Mouse (Mus musculus): ENCODE results near the gene Slc50a1. TPM values are rescaled to one million over a fixed set of nuclear protein-coding genes. Genes with fewer than 3 reads are reported as not detected.

The Slc50a1 gene
- polyA plus RNA-seq, 1 experiment: 9.7 TPM

DNA sequence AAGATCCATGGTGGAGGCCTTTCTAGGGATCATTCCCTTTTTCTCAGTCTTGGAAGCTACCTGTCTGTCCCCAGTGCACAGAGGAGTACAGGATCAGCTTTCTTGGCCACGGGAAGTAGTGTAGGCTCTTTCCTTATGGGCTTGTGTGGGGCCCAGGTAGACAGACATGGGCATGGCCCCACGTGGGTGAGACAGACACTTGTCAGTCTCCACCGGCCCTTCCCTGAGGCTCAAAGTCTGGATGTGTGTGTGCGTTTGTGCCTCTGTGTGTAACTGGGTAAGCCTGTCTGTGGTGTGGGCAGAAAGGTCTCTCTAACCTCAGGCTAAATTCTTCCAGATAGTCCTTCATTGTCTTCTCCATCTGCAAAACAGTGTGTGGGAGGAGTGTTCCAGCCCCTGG, 34.7 kb upstream of the Slc50a1 start:
- H3K4me1 ChIP-seq (ENCODE audit: control insufficient read depth, insufficient read depth, low read length): peaks cover 2% of the 10 kb centered on the region; the same call in 1 of the 2 replicates
- TF ChIP-seq CTCF (IDR thresholded peaks at IDR 0.05; ENCODE audit: control insufficient read depth, insufficient read depth, insufficient replicate concordance, low read depth, low read length) (no peak), POLR2A (IDR thresholded peaks at IDR 0.05; ENCODE audit: control insufficient read depth, low read depth, low read length) (no peak)
- no peak overlapping the region for H3K27ac ChIP-seq (ENCODE audit: control insufficient read depth, insufficient read depth, low read depth, low read length)
- H3K4me3 ChIP-seq (ENCODE audit: control insufficient read depth, low read depth, low read length): no peak overlapping the region
- H3K36me3 ChIP-seq (ENCODE audit: control insufficient read depth, insufficient read depth, low read length): no peaks in the 10 kb centered on the region
- no peaks in the 10 kb centered on the region for H3K27me3 ChIP-seq (ENCODE audit: control insufficient read depth, insufficient read depth, low read length)

GRCm38 (mm10) chr3:89304440-89304839, 34.1 kb upstream of the Slc50a1 start:
- no peak overlapping the region for H3K4me3 ChIP-seq (ENCODE audit: control insufficient read depth, low read depth, low read length)
- peaks cover 3% of the 10 kb centered on the region for H3K4me1 ChIP-seq (ENCODE audit: control insufficient read depth, insufficient read depth, low read length)
- TF ChIP-seq CTCF (IDR thresholded peaks at IDR 0.05; ENCODE audit: control insufficient read depth, insufficient read depth, insufficient replicate concordance, low read depth, low read length) (no peak), POLR2A (IDR thresholded peaks at IDR 0.05; ENCODE audit: control insufficient read depth, low read depth, low read length) (no peak)
- H3K27me3 ChIP-seq (ENCODE audit: control insufficient read depth, insufficient read depth, low read length): no peaks in the 10 kb centered on the region
- no peaks in the 10 kb centered on the region for H3K36me3 ChIP-seq (ENCODE audit: control insufficient read depth, insufficient read depth, low read length)
- H3K27ac ChIP-seq (ENCODE audit: control insufficient read depth, insufficient read depth, low read depth, low read length): no peak overlapping the region

DNA sequence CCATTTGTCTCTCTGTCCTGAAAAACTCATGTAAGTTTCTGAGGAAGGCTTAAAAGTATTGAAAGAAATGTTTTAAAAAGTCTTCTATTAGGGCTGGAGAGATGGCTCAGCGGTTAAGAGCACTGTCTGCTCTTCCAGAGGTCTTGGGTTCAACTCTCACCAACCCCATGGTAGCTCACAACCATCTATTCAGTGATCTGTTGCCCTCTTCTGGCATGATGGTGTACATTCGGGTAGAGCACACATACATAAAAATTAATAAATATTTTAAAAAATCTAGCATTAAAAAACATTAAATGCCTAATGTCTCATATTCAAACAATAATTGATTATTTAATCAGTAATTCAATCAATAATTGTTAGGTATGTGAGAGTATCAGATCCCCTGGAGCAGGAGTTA, 30.1 kb upstream of the Slc50a1 start:
- Histone ChIP-seq H3K27ac (ENCODE audit: control insufficient read depth, insufficient read depth, low read depth, low read length) (no peak overlapping the region), H3K27me3 (ENCODE audit: control insufficient read depth, insufficient read depth, low read length) (no peaks in the 10 kb centered on the region), H3K4me3 (ENCODE audit: control insufficient read depth, low read depth, low read length) (no peak overlapping the region), H3K36me3 (ENCODE audit: control insufficient read depth, insufficient read depth, low read length) (no peaks in the 10 kb centered on the region), H3K4me1 (ENCODE audit: control insufficient read depth, insufficient read depth, low read length) (peaks cover 4% of the 10 kb centered on the region)
- TF ChIP-seq CTCF (IDR thresholded peaks at IDR 0.05; ENCODE audit: control insufficient read depth, insufficient read depth, insufficient replicate concordance, low read depth, low read length) (no peak), POLR2A (IDR thresholded peaks at IDR 0.05; ENCODE audit: control insufficient read depth, low read depth, low read length) (no peak)

GRCm38 (mm10) chr3:89300071-89300470, 29.7 kb upstream of the Slc50a1 start:
- peaks cover 4% of the 10 kb centered on the region for H3K4me1 ChIP-seq (ENCODE audit: control insufficient read depth, insufficient read depth, low read length)
- TF ChIP-seq POLR2A (IDR thresholded peaks at IDR 0.05; ENCODE audit: control insufficient read depth, low read depth, low read length) (no peak), CTCF (IDR thresholded peaks at IDR 0.05; ENCODE audit: control insufficient read depth, insufficient read depth, insufficient replicate concordance, low read depth, low read length) (no peak)
- H3K36me3 ChIP-seq (ENCODE audit: control insufficient read depth, insufficient read depth, low read length): no peaks in the 10 kb centered on the region
- H3K27me3 ChIP-seq (ENCODE audit: control insufficient read depth, insufficient read depth, low read length): no peaks in the 10 kb centered on the region
- H3K27ac ChIP-seq (ENCODE audit: control insufficient read depth, insufficient read depth, low read depth, low read length): no peak overlapping the region
- H3K4me3 ChIP-seq (ENCODE audit: control insufficient read depth, low read depth, low read length): no peak overlapping the region

DNA sequence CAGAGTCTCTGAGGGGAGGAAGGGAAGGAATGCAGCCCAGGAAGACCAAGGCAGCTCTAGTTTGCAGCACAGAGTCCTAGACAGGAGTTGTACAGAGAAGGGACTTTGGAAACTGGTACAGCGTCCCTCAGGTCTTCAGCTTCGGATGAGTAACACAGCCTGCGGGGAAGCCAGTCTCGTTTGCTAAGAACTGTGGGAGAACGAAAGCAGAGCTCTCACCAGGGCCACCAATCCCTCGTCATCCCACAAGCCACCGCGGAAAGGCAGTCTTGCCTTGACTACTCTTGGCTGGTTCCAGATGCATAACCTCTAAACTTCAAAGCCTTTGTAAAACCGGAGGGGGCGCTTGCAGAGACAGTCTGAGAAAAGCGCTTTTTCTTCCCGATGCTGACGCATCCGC, 29.1 kb upstream of the Slc50a1 start:
- H3K4me1 ChIP-seq (ENCODE audit: control insufficient read depth, insufficient read depth, low read length): peaks cover 4% of the 10 kb centered on the region
- H3K36me3 ChIP-seq (ENCODE audit: control insufficient read depth, insufficient read depth, low read length): no peaks in the 10 kb centered on the region
- no peak overlapping the region; the same call in none of the 2 replicates for H3K4me3 ChIP-seq (ENCODE audit: control insufficient read depth, low read depth, low read length)
- no peaks in the 10 kb centered on the region for H3K27me3 ChIP-seq (ENCODE audit: control insufficient read depth, insufficient read depth, low read length)
- TF ChIP-seq POLR2A (IDR thresholded peaks at IDR 0.05; ENCODE audit: control insufficient read depth, low read depth, low read length) (no peak), CTCF (IDR thresholded peaks at IDR 0.05; ENCODE audit: control insufficient read depth, insufficient read depth, insufficient replicate concordance, low read depth, low read length) (no peak)
- no peak overlapping the region for H3K27ac ChIP-seq (ENCODE audit: control insufficient read depth, insufficient read depth, low read depth, low read length)

DNA sequence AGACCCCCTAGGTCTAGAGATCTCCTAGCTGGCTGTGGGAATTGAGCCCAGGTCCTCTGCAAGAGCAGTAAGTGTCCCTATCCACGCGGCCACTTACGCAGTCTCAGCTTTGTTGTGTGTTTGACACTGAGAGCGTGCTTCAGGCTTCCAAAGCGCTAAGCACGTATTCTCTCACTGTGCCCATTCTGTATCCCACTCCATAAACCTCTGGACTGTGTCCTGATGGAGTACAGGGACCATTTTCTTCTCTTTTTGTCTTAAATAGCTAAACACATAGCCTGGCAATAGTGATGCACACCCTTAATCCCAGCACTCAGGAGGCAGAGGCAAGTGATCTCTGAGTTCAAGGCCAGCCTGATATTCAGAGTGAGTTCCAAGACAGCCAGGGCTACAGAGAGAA, 28.5 kb upstream of the Slc50a1 start:
- Histone ChIP-seq H3K36me3 (ENCODE audit: control insufficient read depth, insufficient read depth, low read length) (no peaks in the 10 kb centered on the region), H3K4me3 (ENCODE audit: control insufficient read depth, low read depth, low read length) (no peak overlapping the region), H3K4me1 (ENCODE audit: control insufficient read depth, insufficient read depth, low read length) (peaks cover 4% of the 10 kb centered on the region), H3K27me3 (ENCODE audit: control insufficient read depth, insufficient read depth, low read length) (no peaks in the 10 kb centered on the region), H3K27ac (ENCODE audit: control insufficient read depth, insufficient read depth, low read depth, low read length) (no peak overlapping the region)
- no peak for TF ChIP-seq CTCF (IDR thresholded peaks at IDR 0.05; ENCODE audit: control insufficient read depth, insufficient read depth, insufficient replicate concordance, low read depth, low read length)

GRCm38 (mm10) chr3:89296761-89297396, 26.5 kb upstream of the Slc50a1 start:
- no peaks in the 10 kb centered on the region for H3K36me3 ChIP-seq (ENCODE audit: control insufficient read depth, insufficient read depth, low read length)
- H3K4me3 ChIP-seq (ENCODE audit: control insufficient read depth, low read depth, low read length): no peak overlapping the region
- H3K4me1 ChIP-seq (ENCODE audit: control insufficient read depth, insufficient read depth, low read length): peaks cover 4% of the 10 kb centered on the region
- H3K27ac ChIP-seq (ENCODE audit: control insufficient read depth, insufficient read depth, low read depth, low read length): no peak overlapping the region
- no peaks in the 10 kb centered on the region for H3K27me3 ChIP-seq (ENCODE audit: control insufficient read depth, insufficient read depth, low read length)
- TF ChIP-seq CTCF (IDR thresholded peaks at IDR 0.05; ENCODE audit: control insufficient read depth, insufficient read depth, insufficient replicate concordance, low read depth, low read length) (no peak), POLR2A (IDR thresholded peaks at IDR 0.05; ENCODE audit: control insufficient read depth, low read depth, low read length) (no peak)

Data from testis, adult 2 months (tissue).